In the genomic region with DNA sequence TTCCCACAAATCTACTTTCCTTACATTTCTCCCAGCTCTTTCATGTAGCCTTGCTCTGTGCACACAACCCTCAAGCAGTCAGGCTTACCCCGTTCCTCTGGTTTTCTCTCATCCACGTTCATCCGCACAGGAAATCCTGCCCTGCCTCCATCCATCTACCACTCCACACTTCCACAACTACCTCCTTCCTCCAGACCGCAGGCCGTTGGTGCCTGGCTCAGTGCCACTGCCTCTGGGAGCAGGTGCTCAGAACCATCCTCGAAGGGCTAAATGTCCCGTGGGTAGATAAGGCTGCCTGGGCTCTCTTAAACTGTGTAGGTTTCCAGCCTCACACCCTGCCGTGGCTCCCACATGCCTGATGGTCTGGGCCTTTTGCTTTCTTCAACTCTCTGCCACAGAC, we compare ENCODE assay signal across 15 mouse cellular contexts.
A peak's percentile ranks its signal among the peaks of the same experiment; 100 is the strongest.
DNase-seq lines count a peak whose midpoint lies in the region; ATAC-seq and TF ChIP-seq lines count a peak whose summit lies in the region.
"Had no signal": no experiment of that assay in that cellular context is flagged by ENCODE, and none has a peak within 500 bp of the region (broad histone marks: within the 10 kb centered on the region; RNA-seq: fewer than 3 reads in every experiment).

No protein-coding gene starts in this region.

- no peak overlapping the region for H3K9ac ChIP-seq in forebrain, postnatal 0 days
- H3K9ac ChIP-seq: stomach, embryonic 15.5 days had no signal

- peak overlapping the region; percentile 64 for H3K4me3 ChIP-seq in megakaryocyte, embryonic 14.5 days (replicated peaks)
- H3K4me3 ChIP-seq in forebrain, postnatal 0 days (ENCODE audit: low read depth, low read length): no peak overlapping the region
- H3K4me3 ChIP-seq: forebrain, embryonic 10.5 days; hindbrain, embryonic 10.5 days; stomach, embryonic 15.5 days had no signal

- peaks cover 14% of the 10 kb centered on the region for H3K4me1 ChIP-seq in megakaryocyte, embryonic 14.5 days
- H3K4me1 ChIP-seq in forebrain, postnatal 0 days (ENCODE audit: insufficient read depth): peaks cover 8% of the 10 kb centered on the region

- no peaks in the 10 kb centered on the region for H3K9me3 ChIP-seq in megakaryocyte, embryonic 14.5 days
- H3K9me3 ChIP-seq in forebrain, postnatal 0 days (ENCODE audit: low read length): no peaks in the 10 kb centered on the region
- H3K9me3 ChIP-seq: forebrain, embryonic 10.5 days; hindbrain, embryonic 10.5 days; stomach, embryonic 15.5 days had no signal

- no peak overlapping the region for H3K27ac ChIP-seq in forebrain, postnatal 0 days (ENCODE audit: low read depth, low read length)
- H3K27ac ChIP-seq: forebrain, embryonic 10.5 days; hindbrain, embryonic 10.5 days; stomach, embryonic 15.5 days had no signal

- H3K4me2 ChIP-seq in forebrain, postnatal 0 days (ENCODE audit: low read depth): no peak overlapping the region
- H3K4me2 ChIP-seq: stomach, embryonic 15.5 days had no signal

- no peaks in the 10 kb centered on the region for H3K36me3 ChIP-seq in megakaryocyte, embryonic 14.5 days (replicated peaks; ENCODE audit: low read length)
- H3K36me3 ChIP-seq in forebrain, postnatal 0 days (ENCODE audit: insufficient read depth): no peaks in the 10 kb centered on the region
- H3K36me3 ChIP-seq: forebrain, embryonic 10.5 days; hindbrain, embryonic 10.5 days; stomach, embryonic 15.5 days had no signal

- no peak for ATAC-seq in forebrain, postnatal 0 days
- ATAC-seq: intestine, embryonic 16.5 days had no signal

- DNase-seq in cerebellum, postnatal 10 days: peak; percentile 38 to 47
- DNase-seq in cerebellum, adult 9-11 months: no peak
- peak; percentile 13 to 46 for DNase-seq in left cerebral cortex, adult 8-10 months (ENCODE audit: low spot score in 2 of 2)
- DNase-seq in left cerebral cortex, adult 11 months (ENCODE audit: low spot score): no peak
- peak; percentile 89 for DNase-seq in 416B (ENCODE audit: low read depth)
- no peak for DNase-seq in forebrain, postnatal 0 days
- no peak for DNase-seq in urinary bladder, adult 18-20 months (ENCODE audit: low spot score in 2 of 2)
- DNase-seq: cerebellum, adult 9-10 months; gastrocnemius, postnatal 10 days; kidney, postnatal 14 days had no signal

- peaks cover 43% of the 10 kb centered on the region for H3K27me3 ChIP-seq in megakaryocyte, embryonic 14.5 days (replicated peaks)
- H3K27me3 ChIP-seq in forebrain, postnatal 0 days (ENCODE audit: insufficient read depth, low read length): no peaks in the 10 kb centered on the region
- H3K27me3 ChIP-seq: stomach, embryonic 15.5 days had no signal

- no peak for TF ChIP-seq CTCF in forebrain, postnatal 0 days (IDR thresholded peaks at IDR 0.05; ENCODE audit: low read depth)

- WGBS in forebrain, postnatal 0 days: 76% methylated on average over 8 of the region's 8 CpGs

Comparison
In these comparisons a context has a peak if more than half of its experiments do, and no peak if none do; other contexts are left out.
1. DNase-seq: peak in cerebellum, postnatal 10 days (2 of 2), left cerebral cortex, adult 8-10 months (2 of 2) and 416B (single experiment); none in cerebellum, adult 9-11 months (single experiment), left cerebral cortex, adult 11 months (single experiment), forebrain, postnatal 0 days (single experiment) and urinary bladder, adult 18-20 months (0 of 2).